Mouse (Mus musculus): ENCODE measurements around the gene Ak3.

The Ak3 gene

GRCm38 (mm10) chr19:28990590-28991221 lies 57.1 kb downstream of the Ak3 start:
- DNase-seq, result no peak

DNA sequence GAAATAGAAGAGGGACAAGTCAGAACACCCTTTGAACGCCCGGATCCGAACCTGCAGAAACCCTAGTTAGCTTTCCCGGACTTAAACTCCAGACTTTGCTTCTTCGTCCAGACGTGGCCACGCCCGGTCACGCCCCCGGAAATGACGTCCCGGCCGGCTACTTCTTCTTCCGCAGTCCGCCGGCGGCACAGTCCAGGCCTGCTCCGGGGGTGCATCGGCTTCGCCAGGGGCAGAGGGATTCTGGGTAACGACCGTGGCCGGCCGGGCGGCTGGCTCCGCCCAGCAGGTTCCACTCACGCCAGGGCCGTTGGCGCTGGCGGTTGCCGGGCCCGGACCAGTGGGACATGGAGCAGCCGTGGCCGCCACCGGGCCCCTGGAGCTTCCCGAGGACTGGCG lies 57.6 kb downstream of the Ak3 start, which contains the start of gene Cdc37l1:
Cdc37l1 (plus strand) TSS at position 159 of the 396 bp plus-strand sequence.
- peak; percentile 98 for DNase-seq

GRCm38 (mm10) chr19:28989515-28989914 lies 58.2 kb downstream of the Ak3 start:
- no peak for DNase-seq

GRCm38 (mm10) chr19:28982617-28983016 lies 65.1 kb downstream of the Ak3 start:
- no peak for DNase-seq

DNA sequence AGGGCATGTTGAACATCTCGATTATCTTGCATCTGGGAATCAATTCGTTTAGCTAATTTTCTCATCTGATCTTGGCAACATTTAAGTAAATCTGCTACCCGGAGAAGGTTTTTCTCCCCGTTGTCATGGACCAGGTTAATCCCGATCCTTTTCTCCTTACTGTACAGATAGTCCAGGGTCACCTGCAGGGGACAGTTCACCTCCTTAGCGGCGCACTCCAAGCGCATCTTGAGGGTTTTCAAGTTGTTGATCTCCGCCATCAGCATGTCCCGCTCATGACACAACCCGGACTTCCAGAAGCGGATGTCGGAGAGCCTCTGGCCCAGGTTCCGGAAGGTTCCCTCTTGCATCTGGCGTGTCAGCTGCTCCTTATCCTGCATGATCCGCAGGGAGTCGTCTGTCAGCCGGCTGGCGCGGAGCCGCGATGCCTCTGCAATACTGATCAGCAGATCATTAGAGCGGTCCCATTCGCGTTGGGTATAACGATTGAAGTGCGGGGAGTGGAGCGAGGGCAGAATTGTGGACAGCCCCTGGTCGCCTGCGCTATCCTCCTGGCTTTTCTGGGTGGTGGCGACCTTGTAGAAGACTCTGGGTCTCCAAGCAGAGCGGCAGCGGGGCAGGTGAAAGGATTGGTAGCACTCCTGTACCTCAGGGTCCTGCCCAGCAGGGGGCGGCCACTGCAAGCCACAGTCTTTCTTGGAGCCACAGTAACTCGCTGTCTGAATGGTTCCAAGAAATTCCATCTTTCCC lies 72.7 kb downstream of the Ak3 start:
- peak; percentile 80 for DNase-seq

Measured in kidney, adult 11 months (tissue).